Comparison of ENCODE assay signal across 9 mouse cellular contexts in the genomic region with DNA sequence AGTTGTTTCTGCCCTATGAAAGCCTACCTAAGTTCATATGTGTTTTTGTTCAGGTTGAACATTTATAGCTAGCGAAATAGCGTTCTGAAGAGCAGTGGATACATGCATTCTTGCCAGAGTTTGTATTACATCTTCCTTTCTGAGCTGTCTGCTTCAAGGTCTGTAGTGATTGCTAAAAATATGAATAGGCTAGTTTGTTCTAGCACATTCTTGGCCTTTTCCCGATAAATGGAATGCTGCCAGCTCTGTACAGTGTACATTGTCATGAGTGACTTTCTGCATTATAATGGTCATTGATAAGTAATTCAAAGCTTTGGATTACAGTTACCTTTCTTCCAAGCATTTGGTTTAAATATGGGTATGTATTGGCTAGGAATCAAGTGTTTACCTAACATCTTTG. TPM values are rescaled to one million over a fixed set of nuclear protein-coding genes. Genes with fewer than 3 reads are reported as not detected.
A peak's percentile ranks its signal among the peaks of the same experiment; 100 is the strongest.
DNase-seq lines count a peak whose midpoint lies in the region; ATAC-seq and TF ChIP-seq lines count a peak whose summit lies in the region.
"Had no signal": no experiment of that assay in that cellular context is flagged by ENCODE, and none has a peak within 500 bp of the region (broad histone marks: within the 10 kb centered on the region; RNA-seq: fewer than 3 reads in every experiment).

No protein-coding gene starts in this region.

- DNase-seq in adrenal gland, adult 2 months, result peak; percentile 26
- no peak for DNase-seq in adrenal gland, postnatal 25 days
- no peak for DNase-seq in lung, postnatal 10 days
- DNase-seq in T-cell, adult 2 months (ENCODE audit: low spot score), result no peak
- DNase-seq in right cerebral cortex, postnatal 10 days (ENCODE audit: low spot score in 2 of 2), result no peak

- peak overlapping the region; percentile 63 for H3K4me3 ChIP-seq in lung, embryonic 15.5 days
- peak overlapping the region; percentile 81 for H3K4me3 ChIP-seq in intestine, postnatal 0 days (ENCODE audit: low read depth, low read length)
- H3K4me3 ChIP-seq in neural tube, embryonic 15.5 days (replicated peaks), result peak overlapping the region; percentile 81

- H3K27ac ChIP-seq in lung, embryonic 15.5 days, result no peak overlapping the region
- no peak overlapping the region for H3K27ac ChIP-seq in intestine, postnatal 0 days (ENCODE audit: low read depth, low read length)
- H3K27ac ChIP-seq in neural tube, embryonic 15.5 days (replicated peaks), result no peak overlapping the region

- ATAC-seq in lung, embryonic 15.5 days (ENCODE audit: borderline replicate concordance, extremely low read depth, low FRiP score, low TSS enrichment), result no peak
- no peak for ATAC-seq in intestine, postnatal 0 days
- ATAC-seq in neural tube, embryonic 15.5 days (ENCODE audit: low FRiP score), result no peak

- H3K4me2 ChIP-seq in lung, embryonic 15.5 days, result peak overlapping the region; percentile 95
- peak overlapping the region; percentile 97 for H3K4me2 ChIP-seq in intestine, postnatal 0 days (replicated peaks; ENCODE audit: low read depth)
- peak overlapping the region; percentile 94 for H3K4me2 ChIP-seq in neural tube, embryonic 15.5 days

- H3K9me3 ChIP-seq in lung, embryonic 15.5 days, result no peaks in the 10 kb centered on the region
- no peaks in the 10 kb centered on the region; the same call in 1 of the 2 replicates for H3K9me3 ChIP-seq in intestine, postnatal 0 days (ENCODE audit: control insufficient read depth)
- H3K9me3 ChIP-seq in neural tube, embryonic 15.5 days (replicated peaks), result no peaks in the 10 kb centered on the region

- no peak for TF ChIP-seq CTCF in intestine, postnatal 0 days (IDR thresholded peaks at IDR 0.05; ENCODE audit: low read depth)

- 0 out of 2 replicates have a peak overlapping the region, but pooled peaks have one; percentile 1 for H3K9ac ChIP-seq in lung, embryonic 15.5 days
- peak overlapping the region; percentile 62; the same call in 1 of the 2 replicates for H3K9ac ChIP-seq in intestine, postnatal 0 days (ENCODE audit: low read depth, low read length)
- H3K9ac ChIP-seq in neural tube, embryonic 15.5 days (replicated peaks), result no peak overlapping the region

- H3K4me1 ChIP-seq in lung, embryonic 15.5 days, result peaks cover 5% of the 10 kb centered on the region; the same call in 1 of the 2 replicates
- H3K4me1 ChIP-seq in intestine, postnatal 0 days (replicated peaks; ENCODE audit: control insufficient read depth, insufficient read depth, low read length), result peaks cover 3% of the 10 kb centered on the region; the same call in 1 of the 2 replicates
- H3K4me1 ChIP-seq in neural tube, embryonic 15.5 days, result peaks cover 9% of the 10 kb centered on the region

- 2% methylated on average over 3 of the region's 3 CpGs for WGBS in lung, embryonic 15.5 days
- WGBS in intestine, postnatal 0 days, result 3% methylated on average over 3 of the region's 3 CpGs
- 7% methylated on average over 3 of the region's 3 CpGs for WGBS in neural tube, embryonic 15.5 days

- peaks cover 30% of the 10 kb centered on the region for H3K27me3 ChIP-seq in lung, embryonic 15.5 days
- H3K27me3 ChIP-seq in intestine, postnatal 0 days (replicated peaks; ENCODE audit: control insufficient read depth, insufficient read depth, low read length), result no peaks in the 10 kb centered on the region
- peaks cover 6% of the 10 kb centered on the region; the same call in 1 of the 2 replicates for H3K27me3 ChIP-seq in neural tube, embryonic 15.5 days (replicated peaks)

- H3K36me3 ChIP-seq in lung, embryonic 15.5 days, result peaks cover 23% of the 10 kb centered on the region
- H3K36me3 ChIP-seq in intestine, postnatal 0 days (ENCODE audit: control insufficient read depth, insufficient read depth), result peaks cover 30% of the 10 kb centered on the region
- H3K36me3 ChIP-seq in neural tube, embryonic 15.5 days, result peaks cover 24% of the 10 kb centered on the region

RNA-seq across cellular contexts. Expression of a gene that starts 0.6 kb away (rescaled TPM):
- 10 to 100 TPM; 36.3 to 36.7 TPM for total RNA-seq in adrenal gland, adult 2 months (2021)
- polyA plus RNA-seq in adrenal gland, adult 2 months (2012; rRNA removed), result 0.95 and 1.3 TPM in 2 replicates
- 32.2 and 36.3 TPM in 2 replicates for total RNA-seq in adrenal gland, postnatal 25 days (2021)
- 27.3 and 29.8 TPM in 2 replicates for polyA plus RNA-seq in lung, embryonic 15.5 days (2015; fragmentation: Nextera tagmentation; extraction: Ambion mirVana)
- 12.1 and 12.4 TPM in 2 replicates for polyA plus RNA-seq in intestine, postnatal 0 days (2015; fragmentation: Nextera tagmentation; extraction: Ambion mirVana)
- polyA plus RNA-seq in neural tube, embryonic 15.5 days (2015; fragmentation: Nextera tagmentation; extraction: Ambion mirVana), result 37.7 and 40.4 TPM in 2 replicates

RNA-seq across cellular contexts. Expression of a gene that starts 1.0 kb away (rescaled TPM):
- total RNA-seq in adrenal gland, adult 2 months (2021), result 1 to 10 TPM in 1 of 2 experiments, under 1 TPM in 1; 0.81 to 1.2 TPM
- 0.08 and 0.09 TPM in 2 replicates for polyA plus RNA-seq in adrenal gland, adult 2 months (2012; rRNA removed)
- total RNA-seq in adrenal gland, postnatal 25 days (2021), result 1.3 and 1.5 TPM in 2 replicates
- polyA plus RNA-seq in lung, embryonic 15.5 days (2015; fragmentation: Nextera tagmentation; extraction: Ambion mirVana), result 2.4 and 2.7 TPM in 2 replicates
- polyA plus RNA-seq in intestine, postnatal 0 days (2015; fragmentation: Nextera tagmentation; extraction: Ambion mirVana), result 3.0 and 3.9 TPM in 2 replicates
- polyA plus RNA-seq in neural tube, embryonic 15.5 days (2015; fragmentation: Nextera tagmentation; extraction: Ambion mirVana), result 1.1 and 2.1 TPM in 2 replicates
- total RNA-seq: neutrophil, adult 5-6 weeks had no signal
